Mouse (Mus musculus) erythroblast, embryonic 14.5 days (primary cell): ENCODE data around the gene Map3k12. TPM values are rescaled to one million over a fixed set of nuclear protein-coding genes. Genes with fewer than 3 reads are reported as not detected.
A peak's percentile ranks its signal among the peaks of the same experiment; 100 is the strongest.

Experiments used
- H3K27me3 ChIP-seq: 2 replicates; pipeline ENCODE4 v1.6.1; 2012; ENCODE audit warnings: inconsistent platforms; ENCODE audit not compliant: control insufficient read depth
- H3K36me3 ChIP-seq: 2 replicates; pipeline ENCODE4 v1.6.1; 2012; ENCODE audit warnings: mild to moderate bottlenecking, inconsistent platforms; ENCODE audit not compliant: control insufficient read depth
- H3K4me1 ChIP-seq: 2 replicates; pipeline ENCODE4 v1.6.1; 2012; ENCODE audit warnings: inconsistent platforms; ENCODE audit not compliant: control insufficient read depth
- H3K4me3 ChIP-seq: replicated peaks from 2 replicates; pipeline ENCODE3; 2012; ENCODE audit warnings: moderate library complexity, mild to moderate bottlenecking, inconsistent platforms
- H3K9me3 ChIP-seq: 2 replicates; pipeline ENCODE4 v1.6.1; 2012; ENCODE audit warnings: low read length, inconsistent platforms, mixed read lengths; ENCODE audit not compliant: control insufficient read depth
- GATA1 ChIP-seq: IDR thresholded peaks from 2 replicates; pipeline ENCODE4 v1.6.1; 2012; ENCODE audit warnings: low read length, inconsistent platforms, mixed read lengths
- TAL1 ChIP-seq: IDR thresholded peaks from 3 replicates; pipeline ENCODE4 v1.6.1; 2012; ENCODE audit warnings: low read length, inconsistent platforms, mixed read lengths
- polyA plus RNA-seq: library from polyadenylated mRNA; stranded (reverse); fragments of >175 nt; gene quantifications from 2 replicates; pipeline ENCODE4 v1.2.3, GENCODE M21; 2012

The Map3k12 gene
- polyA plus RNA-seq, result 0.01 TPM in 2 replicates

- no peak for TF ChIP-seq GATA1
- TF ChIP-seq TAL1, result no peak
- Histone ChIP-seq H3K9me3 (no peaks in the 10 kb centered on the region), H3K27me3 (peaks cover 20% of the 10 kb centered on the region), H3K4me1 (peaks cover 54% of the 10 kb centered on the region), H3K36me3 (peaks cover 17% of the 10 kb centered on the region), H3K4me3 (peak within 1 kb of the TSS; percentile 95)
Measured at GRCm38 (mm10) chr15:102516728-102517404, at the start of gene Map3k12. TSS of gene Map3k12 (minus strand) at chr15:102517064.

GRCm38 (mm10) chr15:102563681-102564080, 46.8 kb upstream of the Map3k12 start:
- Histone ChIP-seq H3K36me3 (peaks cover 15% of the 10 kb centered on the region), H3K9me3 (no peaks in the 10 kb centered on the region), H3K27me3 (no peaks in the 10 kb centered on the region), H3K4me1 (no peaks in the 10 kb centered on the region), H3K4me3 (no peak overlapping the region)
- TF ChIP-seq TAL1, result no peak

- Histone ChIP-seq H3K4me3 (no peak overlapping the region), H3K9me3 (no peaks in the 10 kb centered on the region), H3K27me3 (no peaks in the 10 kb centered on the region), H3K4me1 (no peaks in the 10 kb centered on the region), H3K36me3 (peaks cover 15% of the 10 kb centered on the region)
- no peak for TF ChIP-seq GATA1
- no peak for TF ChIP-seq TAL1
Measured at GRCm38 (mm10) chr15:102563061-102563460, 46.2 kb upstream of the Map3k12 start.

- Histone ChIP-seq H3K36me3 (peaks cover 15% of the 10 kb centered on the region), H3K4me3 (no peak overlapping the region), H3K4me1 (no peaks in the 10 kb centered on the region), H3K27me3 (no peaks in the 10 kb centered on the region), H3K9me3 (no peaks in the 10 kb centered on the region)
- TF ChIP-seq GATA1 (no peak), TAL1 (no peak)
Measured at GRCm38 (mm10) chr15:102562491-102562890, 45.6 kb upstream of the Map3k12 start.

- TF ChIP-seq GATA1 (no peak), TAL1 (no peak)
- Histone ChIP-seq H3K4me3 (no peak overlapping the region), H3K36me3 (peaks cover 36% of the 10 kb centered on the region), H3K9me3 (no peaks in the 10 kb centered on the region), H3K4me1 (no peaks in the 10 kb centered on the region), H3K27me3 (no peaks in the 10 kb centered on the region)
Measured at GRCm38 (mm10) chr15:102557580-102557979, 40.7 kb upstream of the Map3k12 start.

- H3K36me3 ChIP-seq, result peaks cover 46% of the 10 kb centered on the region
- TF ChIP-seq GATA1, result no peak
- no peak for TF ChIP-seq TAL1
- no peak overlapping the region for H3K4me3 ChIP-seq
- H3K27me3 ChIP-seq, result no peaks in the 10 kb centered on the region
- H3K4me1 ChIP-seq, result no peaks in the 10 kb centered on the region
- H3K9me3 ChIP-seq, result no peaks in the 10 kb centered on the region
Measured at GRCm38 (mm10) chr15:102555581-102555980, 38.7 kb upstream of the Map3k12 start.

- Histone ChIP-seq H3K36me3 (peaks cover 48% of the 10 kb centered on the region), H3K9me3 (no peaks in the 10 kb centered on the region), H3K4me1 (no peaks in the 10 kb centered on the region), H3K27me3 (no peaks in the 10 kb centered on the region), H3K4me3 (no peak overlapping the region)
- TF ChIP-seq TAL1, result no peak
- no peak for TF ChIP-seq GATA1
Measured at GRCm38 (mm10) chr15:102552599-102552998, 35.7 kb upstream of the Map3k12 start.

- Histone ChIP-seq H3K9me3 (no peaks in the 10 kb centered on the region), H3K27me3 (no peaks in the 10 kb centered on the region), H3K4me1 (no peaks in the 10 kb centered on the region), H3K4me3 (no peak overlapping the region), H3K36me3 (peaks cover 55% of the 10 kb centered on the region)
- TF ChIP-seq TAL1 (no peak), GATA1 (no peak)
Measured at GRCm38 (mm10) chr15:102547478-102547877, 30.6 kb upstream of the Map3k12 start.

- H3K27me3 ChIP-seq, result no peaks in the 10 kb centered on the region
- peaks cover 56% of the 10 kb centered on the region for H3K36me3 ChIP-seq
- TF ChIP-seq GATA1 (no peak), TAL1 (no peak)
- H3K4me1 ChIP-seq, result no peaks in the 10 kb centered on the region
- H3K4me3 ChIP-seq, result no peak overlapping the region
- no peaks in the 10 kb centered on the region for H3K9me3 ChIP-seq
Measured at GRCm38 (mm10) chr15:102546677-102547427, 30.0 kb upstream of the Map3k12 start.
